ENCODE assay signal across 6 mouse cellular contexts in genomic region chr13:9226339-9226738, GRCm38 (mm10). TPM values are rescaled to one million over a fixed set of nuclear protein-coding genes. Genes with fewer than 3 reads are reported as not detected.
A peak's percentile ranks its signal among the peaks of the same experiment; 100 is the strongest.
DNase-seq lines count a peak whose midpoint lies in the region; ATAC-seq and TF ChIP-seq lines count a peak whose summit lies in the region.
"Not testable (repeated sequence)": the region's sequence is repeated elsewhere in the genome, so short reads cannot be mapped to it uniquely, and the experiment has no call there.
"Had no signal": no experiment of that assay in that cellular context is flagged by ENCODE, and none has a peak within 500 bp of the region (broad histone marks: within the 10 kb centered on the region; RNA-seq: fewer than 3 reads in every experiment).

No protein-coding gene starts in this region.

- not testable (repeated sequence) for H3K9me3 ChIP-seq in hindbrain, postnatal 0 days (ENCODE audit: low read length); midbrain, embryonic 11.5 days (ENCODE audit: control insufficient read depth, low read length); midbrain, embryonic 16.5 days (replicated peaks; ENCODE audit: control insufficient read depth, low read length, poor library complexity, severe bottlenecking); neural tube, embryonic 13.5 days

- not testable (repeated sequence) for H3K27ac ChIP-seq in hindbrain, postnatal 0 days; midbrain, embryonic 11.5 days (ENCODE audit: low read depth, low read length); midbrain, embryonic 16.5 days (ENCODE audit: low read length); neural tube, embryonic 13.5 days (replicated peaks)

- H3K36me3 ChIP-seq in hindbrain, postnatal 0 days (ENCODE audit: insufficient read depth, low read length); midbrain, embryonic 11.5 days (ENCODE audit: control insufficient read depth, insufficient read depth, low read length); midbrain, embryonic 16.5 days (ENCODE audit: control insufficient read depth, insufficient read depth, low read length); neural tube, embryonic 13.5 days: not testable (repeated sequence)

- peak; percentile 32; the same call in 1 of the 2 replicates for ATAC-seq in hindbrain, postnatal 0 days
- ATAC-seq in megakaryocyte, adult 5-6 weeks (ENCODE audit: poor library complexity, severe bottlenecking) = 0 out of 2 replicates have a peak, but pooled peaks have one; percentile 5
- 0 out of 2 replicates have a peak, but pooled peaks have one; percentile 50 for ATAC-seq in midbrain, embryonic 11.5 days (ENCODE audit: low FRiP score)
- ATAC-seq in midbrain, embryonic 16.5 days = 0 out of 2 replicates have a peak, but pooled peaks have one; percentile 39
- 0 out of 2 replicates have a peak, but pooled peaks have one; percentile 27 for ATAC-seq in neural tube, embryonic 13.5 days (ENCODE audit: low read depth)

- not testable (repeated sequence) for H3K4me1 ChIP-seq in hindbrain, postnatal 0 days (ENCODE audit: insufficient read depth, low read length); midbrain, embryonic 11.5 days (ENCODE audit: control insufficient read depth, insufficient read depth, low read length); midbrain, embryonic 16.5 days (ENCODE audit: control insufficient read depth, insufficient read depth, low read length); neural tube, embryonic 13.5 days (replicated peaks)

- DNase-seq in hindbrain, postnatal 0 days (ENCODE audit: low spot score); midbrain, embryonic 11.5 days (ENCODE audit: low spot score, missing footprints): not testable (repeated sequence)

- H3K9ac ChIP-seq in hindbrain, postnatal 0 days (replicated peaks; ENCODE audit: low read length); midbrain, embryonic 11.5 days (ENCODE audit: low read length); midbrain, embryonic 16.5 days (ENCODE audit: low read depth, low read length); neural tube, embryonic 13.5 days: not testable (repeated sequence)

- not testable (repeated sequence) for H3K4me3 ChIP-seq in hindbrain, postnatal 0 days (ENCODE audit: low read length); midbrain, embryonic 11.5 days (ENCODE audit: low read depth, low read length); midbrain, embryonic 16.5 days (ENCODE audit: low read depth, low read length); neural tube, embryonic 13.5 days

- H3K4me2 ChIP-seq in hindbrain, postnatal 0 days (ENCODE audit: low read depth, low read length); midbrain, embryonic 11.5 days; midbrain, embryonic 16.5 days (ENCODE audit: low read length); neural tube, embryonic 13.5 days: not testable (repeated sequence)

- H3K27me3 ChIP-seq in hindbrain, postnatal 0 days (ENCODE audit: insufficient read depth, low read length); midbrain, embryonic 11.5 days (ENCODE audit: control insufficient read depth, insufficient read depth, low read length); midbrain, embryonic 16.5 days (ENCODE audit: control insufficient read depth, insufficient read depth, low read depth, low read length); neural tube, embryonic 13.5 days: not testable (repeated sequence)

- 71% methylated on average over 4 of the region's 6 CpGs for WGBS in hindbrain, postnatal 0 days
- WGBS in midbrain, embryonic 11.5 days = 79% methylated on average over 5 of the region's 6 CpGs
- WGBS in midbrain, embryonic 16.5 days = 79% methylated on average over 5 of the region's 6 CpGs
- WGBS in neural tube, embryonic 13.5 days = 79% methylated on average over 6 of the region's 6 CpGs

- not testable (repeated sequence) for TF ChIP-seq CTCF in hindbrain, postnatal 0 days (IDR thresholded peaks at IDR 0.05; ENCODE audit: low read depth)

RNA-seq across cellular contexts. Expression of gene Dip2c, which starts 50.0 kb away (rescaled TPM):
- total RNA-seq in hindbrain, postnatal 0 days (2014; rRNA removed) = 66.9 and 73.6 TPM in 2 replicates
- polyA plus RNA-seq in hindbrain, postnatal 0 days (2015; fragmentation: Nextera tagmentation; extraction: Ambion mirVana) = 8.4 and 9.2 TPM in 2 replicates
- total RNA-seq in megakaryocyte, adult 5-6 weeks (2015) = 1.0 and 1.3 TPM in 2 replicates
- 1.8 and 2.2 TPM in 2 replicates for total RNA-seq in megakaryocyte, adult 5-6 weeks (2017)
- 7.1 and 8.7 TPM in 2 replicates for polyA plus RNA-seq in midbrain, embryonic 11.5 days (2014; fragmentation: Nextera tagmentation; extraction: Ambion mirVana)
- 12.9 and 13.8 TPM in 2 replicates for polyA plus RNA-seq in midbrain, embryonic 16.5 days (2015; fragmentation: Nextera tagmentation; extraction: Ambion mirVana)
- 10.5 and 11.8 TPM in 2 replicates for polyA plus RNA-seq in neural tube, embryonic 13.5 days (2015; fragmentation: Nextera tagmentation; extraction: Ambion mirVana)
- polyA plus RNA-seq: G1E had no signal
